Mouse (Mus musculus): Measurements from ENCODE around the gene Psmc3ip. TPM values are rescaled to one million over a fixed set of nuclear protein-coding genes. Genes with fewer than 3 reads are reported as not detected.
A peak's percentile ranks its signal among the peaks of the same experiment; 100 is the strongest.

Gene Psmc3ip
- polyA plus RNA-seq, 1 experiment from 2014 or later: 29.1 TPM

- no peak overlapping the region for H3K4me3 ChIP-seq (ENCODE audit: low read depth, low read length)
- H3K36me3 ChIP-seq (ENCODE audit: control insufficient read depth, insufficient read depth, low read length): 0 out of 2 replicates have a peak, but pooled peaks cover 3% of the 10 kb centered on the region
- H3K27me3 ChIP-seq (replicated peaks; ENCODE audit: control insufficient read depth, insufficient read depth, low read length): no peaks in the 10 kb centered on the region
- H3K9me3 ChIP-seq (ENCODE audit: control insufficient read depth, low read length): no peaks in the 10 kb centered on the region
- H3K4me2 ChIP-seq (ENCODE audit: low read length): no peak overlapping the region
- 50% methylated on average over 5 of the region's 5 CpGs for WGBS
- ATAC-seq (replicated peaks; ENCODE audit: low FRiP score, low TSS enrichment, low read depth): no peak
- no peak overlapping the region for H3K27ac ChIP-seq (ENCODE audit: low read depth)
- no peak overlapping the region for H3K9ac ChIP-seq (ENCODE audit: low read length)
- no peak for DNase-seq (ENCODE audit: low spot score)
- no peaks in the 10 kb centered on the region for H3K4me1 ChIP-seq (replicated peaks; ENCODE audit: control insufficient read depth, insufficient read depth, low read length)
Measured at GRCm38 (mm10) chr11:101110708-101111107, 15.5 kb upstream of the Psmc3ip start.

- Histone ChIP-seq H3K4me1 (replicated peaks; ENCODE audit: control insufficient read depth, insufficient read depth, low read length) (no peaks in the 10 kb centered on the region), H3K27ac (ENCODE audit: low read depth) (no peak overlapping the region), H3K4me2 (ENCODE audit: low read length) (no peak overlapping the region), H3K4me3 (ENCODE audit: low read depth, low read length) (no peak overlapping the region), H3K9ac (ENCODE audit: low read length) (no peak overlapping the region), H3K36me3 (ENCODE audit: control insufficient read depth, insufficient read depth, low read length) (peaks cover 15% of the 10 kb centered on the region), H3K9me3 (ENCODE audit: control insufficient read depth, low read length) (no peaks in the 10 kb centered on the region), H3K27me3 (replicated peaks; ENCODE audit: control insufficient read depth, insufficient read depth, low read length) (no peaks in the 10 kb centered on the region)
- ATAC-seq (replicated peaks; ENCODE audit: low FRiP score, low TSS enrichment, low read depth) (no peak), DNase-seq (ENCODE audit: low spot score) (no peak)
- 82% methylated on average over 4 of the region's 4 CpGs for WGBS
Measured at GRCm38 (mm10) chr11:101109351-101109750, 14.1 kb upstream of the Psmc3ip start.

DNA sequence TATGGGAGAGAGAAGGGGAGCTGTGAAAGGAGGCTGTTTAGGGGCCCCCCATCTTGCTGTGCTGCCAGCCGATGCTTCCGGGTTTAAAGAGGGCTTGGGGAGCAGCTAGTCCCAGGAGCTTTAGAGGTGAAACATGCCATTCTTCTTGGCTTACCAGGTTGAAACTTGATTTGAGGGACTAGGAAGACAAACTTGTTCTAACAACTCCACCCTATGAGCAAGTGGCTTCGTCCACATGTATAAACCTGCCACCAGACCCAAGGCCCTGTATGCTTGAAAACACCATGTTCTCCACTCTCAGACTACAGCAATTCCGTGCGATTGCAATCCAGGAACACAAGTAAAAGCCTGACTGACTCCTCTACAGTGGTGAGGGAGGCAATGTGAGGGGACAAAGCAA, 7.8 kb upstream of the Psmc3ip start:
- no peak overlapping the region for H3K4me3 ChIP-seq (ENCODE audit: low read depth, low read length)
- no peaks in the 10 kb centered on the region for H3K4me1 ChIP-seq (replicated peaks; ENCODE audit: control insufficient read depth, insufficient read depth, low read length)
- H3K4me2 ChIP-seq (ENCODE audit: low read length): no peak overlapping the region
- H3K27me3 ChIP-seq (replicated peaks; ENCODE audit: control insufficient read depth, insufficient read depth, low read length): no peaks in the 10 kb centered on the region
- no peak overlapping the region for H3K27ac ChIP-seq (ENCODE audit: low read depth)
- peaks cover 74% of the 10 kb centered on the region for H3K36me3 ChIP-seq (ENCODE audit: control insufficient read depth, insufficient read depth, low read length)
- ATAC-seq (replicated peaks; ENCODE audit: low FRiP score, low TSS enrichment, low read depth) (no peak), DNase-seq (ENCODE audit: low spot score) (no peak)
- WGBS: 91% methylated on average over 5 of the region's 5 CpGs
- H3K9me3 ChIP-seq (ENCODE audit: control insufficient read depth, low read length): no peaks in the 10 kb centered on the region
- no peak overlapping the region for H3K9ac ChIP-seq (ENCODE audit: low read length)

GRCm38 (mm10) chr11:101098231-101098630, 3.0 kb upstream of the Psmc3ip start:
- Histone ChIP-seq H3K36me3 (ENCODE audit: control insufficient read depth, insufficient read depth, low read length) (peaks cover 71% of the 10 kb centered on the region), H3K27me3 (replicated peaks; ENCODE audit: control insufficient read depth, insufficient read depth, low read length) (no peaks in the 10 kb centered on the region), H3K9ac (ENCODE audit: low read length) (no peak overlapping the region), H3K4me3 (ENCODE audit: low read depth, low read length) (no peak overlapping the region), H3K27ac (ENCODE audit: low read depth) (no peak overlapping the region), H3K4me1 (replicated peaks; ENCODE audit: control insufficient read depth, insufficient read depth, low read length) (peaks cover 7% of the 10 kb centered on the region), H3K9me3 (ENCODE audit: control insufficient read depth, low read length) (no peaks in the 10 kb centered on the region), H3K4me2 (ENCODE audit: low read length) (no peak overlapping the region)
- WGBS: 92% methylated on average over 8 of the region's 8 CpGs
- ATAC-seq (replicated peaks; ENCODE audit: low FRiP score, low TSS enrichment, low read depth) (no peak), DNase-seq (ENCODE audit: low spot score) (no peak)

DNA sequence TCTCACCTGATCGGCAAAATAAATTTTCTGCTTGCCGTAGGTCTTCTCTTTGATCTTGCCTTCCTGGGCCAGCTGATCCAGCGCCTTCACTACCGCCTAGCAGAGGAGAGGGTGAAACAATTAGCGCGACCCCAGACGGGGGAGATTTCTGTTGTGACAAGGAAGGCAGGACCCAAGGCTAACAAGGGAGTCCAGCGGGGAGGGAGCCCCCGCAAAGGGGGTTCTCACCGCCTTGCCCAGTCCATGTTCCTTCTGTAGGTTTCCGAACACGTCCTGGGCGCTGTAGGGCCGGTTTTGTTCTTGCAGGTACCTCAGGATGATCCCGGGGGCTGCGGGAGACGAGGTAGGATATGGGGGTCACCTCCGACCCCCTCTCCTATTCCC, 314 bp downstream of the Psmc3ip start:
- DNase-seq (ENCODE audit: low spot score): no peak
- Histone ChIP-seq H3K4me3 (ENCODE audit: low read depth, low read length) (peak overlapping the region; percentile 98), H3K9ac (ENCODE audit: low read length) (peak overlapping the region; percentile 72), H3K4me2 (ENCODE audit: low read length) (peak overlapping the region; percentile 95), H3K36me3 (ENCODE audit: control insufficient read depth, insufficient read depth, low read length) (peaks cover 73% of the 10 kb centered on the region), H3K27me3 (replicated peaks; ENCODE audit: control insufficient read depth, insufficient read depth, low read length) (no peaks in the 10 kb centered on the region), H3K27ac (ENCODE audit: low read depth) (no peak overlapping the region), H3K4me1 (replicated peaks; ENCODE audit: control insufficient read depth, insufficient read depth, low read length) (peaks cover 7% of the 10 kb centered on the region), H3K9me3 (ENCODE audit: control insufficient read depth, low read length) (no peaks in the 10 kb centered on the region)
- under 1% methylated on average over 18 of the region's 18 CpGs for WGBS
- peak; percentile 21; the same call in 1 of the 2 replicates for ATAC-seq (replicated peaks; ENCODE audit: low FRiP score, low TSS enrichment, low read depth)

- H3K4me2 ChIP-seq (ENCODE audit: low read length): no peak overlapping the region
- no peaks in the 10 kb centered on the region for H3K27me3 ChIP-seq (replicated peaks; ENCODE audit: control insufficient read depth, insufficient read depth, low read length)
- H3K9me3 ChIP-seq (ENCODE audit: control insufficient read depth, low read length): no peaks in the 10 kb centered on the region
- H3K4me1 ChIP-seq (replicated peaks; ENCODE audit: control insufficient read depth, insufficient read depth, low read length): peaks cover 27% of the 10 kb centered on the region
- H3K4me3 ChIP-seq (ENCODE audit: low read depth, low read length): no peak overlapping the region
- ATAC-seq (replicated peaks; ENCODE audit: low FRiP score, low TSS enrichment, low read depth) (no peak), DNase-seq (ENCODE audit: low spot score) (no peak)
- 88% methylated on average over 1 of the region's 1 CpGs for WGBS
- no peak overlapping the region for H3K27ac ChIP-seq (ENCODE audit: low read depth)
- H3K36me3 ChIP-seq (ENCODE audit: control insufficient read depth, insufficient read depth, low read length): peaks cover 59% of the 10 kb centered on the region
- no peak overlapping the region for H3K9ac ChIP-seq (ENCODE audit: low read length)
Measured at GRCm38 (mm10) chr11:101089931-101090330, 5.3 kb downstream of the Psmc3ip start.

- peak; percentile 68 for DNase-seq (ENCODE audit: low spot score)
- no peak for ATAC-seq (replicated peaks; ENCODE audit: low FRiP score, low TSS enrichment, low read depth)
- Histone ChIP-seq H3K27me3 (replicated peaks; ENCODE audit: control insufficient read depth, insufficient read depth, low read length) (no peaks in the 10 kb centered on the region), H3K4me3 (ENCODE audit: low read depth, low read length) (peak overlapping the region; percentile 84), H3K4me2 (ENCODE audit: low read length) (peak overlapping the region; percentile 95), H3K27ac (ENCODE audit: low read depth) (peak overlapping the region; percentile 70), H3K36me3 (ENCODE audit: control insufficient read depth, insufficient read depth, low read length) (peaks cover 48% of the 10 kb centered on the region), H3K9ac (ENCODE audit: low read length) (peak overlapping the region; percentile 74), H3K9me3 (ENCODE audit: control insufficient read depth, low read length) (no peaks in the 10 kb centered on the region), H3K4me1 (replicated peaks; ENCODE audit: control insufficient read depth, insufficient read depth, low read length) (peaks cover 29% of the 10 kb centered on the region)
- 7% methylated on average over 8 of the region's 8 CpGs for WGBS
Measured at GRCm38 (mm10) chr11:101087682-101088055, 7.6 kb downstream of the Psmc3ip start.

- peak; percentile 91 for DNase-seq (ENCODE audit: low spot score)
- Histone ChIP-seq H3K27me3 (replicated peaks; ENCODE audit: control insufficient read depth, insufficient read depth, low read length) (no peaks in the 10 kb centered on the region), H3K4me3 (ENCODE audit: low read depth, low read length) (peak within 1 kb of the TSS; percentile 84), H3K4me1 (replicated peaks; ENCODE audit: control insufficient read depth, insufficient read depth, low read length) (peaks cover 29% of the 10 kb centered on the region), H3K4me2 (ENCODE audit: low read length) (peak within 1 kb of the TSS; percentile 95), H3K36me3 (ENCODE audit: control insufficient read depth, insufficient read depth, low read length) (peaks cover 42% of the 10 kb centered on the region), H3K27ac (ENCODE audit: low read depth) (peak within 1 kb of the TSS; percentile 70), H3K9me3 (ENCODE audit: control insufficient read depth, low read length) (no peaks in the 10 kb centered on the region), H3K9ac (ENCODE audit: low read length) (peak within 1 kb of the TSS; percentile 74)
- peak; percentile 82 for ATAC-seq (replicated peaks; ENCODE audit: low FRiP score, low TSS enrichment, low read depth)
- 1% methylated on average over 48 of the region's 52 CpGs for WGBS
Measured at GRCm38 (mm10) chr11:101086756-101087681, 8.2 kb downstream of the Psmc3ip start, which contains the start of gene Mlx. Gene Mlx, plus strand, starts transcription at chr11:101087277.

Measured in intestine, embryonic 14.5 days (tissue).